Mouse (Mus musculus) midbrain, embryonic 15.5 days (tissue): ENCODE measurements around the gene Megf11. TPM values are rescaled to one million over a fixed set of nuclear protein-coding genes. Genes with fewer than 3 reads are reported as not detected.
"Not testable (repeated sequence)": the region's sequence is repeated elsewhere in the genome, so short reads cannot be mapped to it uniquely, and the experiment has no call there.

ENCODE experiments used
- ATAC-seq: fragments of 200-750 bp; cut with Nextera tagmentation; replicated peaks from 2 replicates; pipeline ENCODE4 v1.8.0; 2017; ENCODE audit warnings: moderate TSS enrichment
- H3K27ac ChIP-seq: fragments of 300-500 bp; sonication (generic); 2 replicates; pipeline ENCODE4 v1.5.1; 2015; ENCODE audit warnings: mild to moderate bottlenecking, inconsistent platforms
- H3K27me3 ChIP-seq: fragments of 300-500 bp; sonication (generic); replicated peaks from 2 replicates; pipeline ENCODE4 v1.6.1; 2015; ENCODE audit warnings: inconsistent platforms
- H3K36me3 ChIP-seq: fragments of 300-500 bp; sonication (generic); replicated peaks from 2 replicates; pipeline ENCODE4 v1.6.1; 2015; ENCODE audit warnings: inconsistent platforms
- H3K4me1 ChIP-seq: fragments of 300-500 bp; sonication (generic); 2 replicates; pipeline ENCODE4 v1.6.1; 2015; ENCODE audit warnings: inconsistent platforms
- H3K4me2 ChIP-seq: fragments of 300-500 bp; sonication (generic); 2 replicates; pipeline ENCODE4 v1.6.1; 2015; ENCODE audit warnings: inconsistent platforms, mild to moderate bottlenecking, moderate library complexity
- H3K4me3 ChIP-seq: fragments of 300-500 bp; sonication (generic); 2 replicates; pipeline ENCODE4 v1.5.1; 2015; ENCODE audit warnings: mild to moderate bottlenecking, inconsistent platforms
- H3K9ac ChIP-seq: fragments of 300-500 bp; sonication (generic); 2 replicates; pipeline ENCODE4 v1.6.1; 2015; ENCODE audit warnings: mild to moderate bottlenecking, inconsistent platforms
- H3K9me3 ChIP-seq: fragments of 300-500 bp; sonication (generic); 2 replicates; pipeline ENCODE4 v1.6.1; 2016; ENCODE audit warnings: inconsistent platforms
- WGBS: fragments of 180-500 bp; shearing (Covaris S2); methylation state at CpG from one replicate; pipeline ENCODE4 v1.1.7; 2015; ENCODE audit warnings: mixed read lengths; 5-methylcytosine and 5-hydroxymethylcytosine counted together
- polyA plus RNA-seq: library from polyadenylated mRNA; unstranded; fragments of >200 nt; fragmentation: Nextera tagmentation; extraction: Ambion mirVana; gene quantifications from 2 replicates; pipeline ENCODE4 v1.2.1, GENCODE M21; 2015

The Megf11 gene
- polyA plus RNA-seq, 1 experiment from 2014 or later = 22.4 TPM

DNA sequence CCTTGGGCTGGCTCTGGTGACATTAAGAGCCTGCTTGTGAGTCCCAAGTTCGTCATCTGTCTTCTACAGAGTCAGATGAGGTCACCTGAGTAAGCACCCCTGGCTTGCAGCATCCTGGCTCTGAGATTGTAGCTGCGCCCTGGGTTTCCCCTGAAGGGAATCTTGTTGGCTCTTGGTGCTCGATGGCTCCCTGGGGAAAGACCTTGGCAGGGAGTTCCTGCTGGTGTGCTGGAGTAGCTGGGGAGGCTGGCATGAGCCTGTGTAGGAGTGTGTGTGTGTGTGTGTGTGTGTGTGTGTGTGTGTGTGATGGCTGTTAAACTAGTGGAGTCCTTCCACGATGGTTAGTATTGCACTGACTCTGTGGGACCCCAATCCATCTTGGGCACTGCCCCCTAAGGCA is 88.7 kb downstream of the Megf11 start:
- H3K4me3 ChIP-seq = no peak overlapping the region
- no peak overlapping the region for H3K9ac ChIP-seq
- H3K4me1 ChIP-seq = peaks cover 21% of the 10 kb centered on the region
- ATAC-seq = no peak
- no peaks in the 10 kb centered on the region for H3K36me3 ChIP-seq
- H3K27ac ChIP-seq = no peak overlapping the region
- no peaks in the 10 kb centered on the region for H3K9me3 ChIP-seq
- H3K27me3 ChIP-seq = no peaks in the 10 kb centered on the region
- no peak overlapping the region for H3K4me2 ChIP-seq
- 46% methylated on average over 4 of the region's 4 CpGs for WGBS

DNA sequence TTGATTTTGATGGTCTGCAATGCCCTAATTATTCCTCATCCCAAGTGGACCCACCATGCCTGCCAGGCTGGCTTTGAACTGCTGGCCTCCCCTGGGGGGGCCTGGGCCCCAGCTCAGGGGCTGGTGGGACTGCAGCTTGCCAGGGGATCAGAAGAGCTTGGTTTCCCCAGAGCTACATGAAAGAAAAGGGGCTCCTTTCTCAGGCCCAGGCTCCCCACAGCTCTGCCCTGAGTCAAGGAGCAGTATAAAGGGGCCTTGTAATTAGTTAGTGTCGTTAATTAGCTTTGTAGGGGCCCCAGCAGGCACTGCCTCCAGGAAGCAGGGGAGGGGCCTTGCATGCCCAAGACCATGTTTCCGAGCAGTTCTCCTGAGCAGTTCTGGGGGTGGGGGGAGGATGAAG is 90.5 kb downstream of the Megf11 start:
- peak; percentile 66 for ATAC-seq

DNA sequence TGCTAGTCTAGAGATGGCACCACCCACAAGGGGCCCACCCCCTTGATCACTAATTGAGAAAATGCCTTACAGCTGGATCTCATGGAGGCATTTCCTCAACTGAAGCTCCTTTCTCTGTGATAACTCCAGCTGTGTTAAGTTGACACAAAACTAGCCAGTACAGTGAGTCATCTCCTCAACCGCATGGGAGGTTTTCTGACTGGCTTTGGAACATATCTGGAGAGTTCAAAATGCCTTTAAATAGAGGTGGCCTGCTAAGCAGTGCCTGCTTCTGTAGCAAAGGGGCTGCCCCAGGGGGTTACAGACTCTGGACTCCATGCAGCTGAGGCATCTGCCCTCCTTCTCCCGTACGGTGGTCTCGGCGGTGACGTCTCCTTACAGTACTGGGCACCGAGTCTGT is 92.0 kb downstream of the Megf11 start:
- not testable (repeated sequence) for H3K27me3 ChIP-seq
- peaks cover 21% of the 10 kb centered on the region for H3K4me1 ChIP-seq
- WGBS = 79% methylated on average over 7 of the region's 7 CpGs

More for the DNA sequence above, 90.5 kb downstream of the Megf11 start:
- Histone ChIP-seq H3K4me1 (peaks cover 21% of the 10 kb centered on the region), H3K36me3 (no peaks in the 10 kb centered on the region), H3K9me3 (no peaks in the 10 kb centered on the region), H3K27me3 (no peaks in the 10 kb centered on the region), H3K9ac (no peak overlapping the region), H3K4me3 (no peak overlapping the region), H3K27ac (no peak overlapping the region), H3K4me2 (no peak overlapping the region)
- WGBS = 23% methylated on average over 2 of the region's 2 CpGs

DNA sequence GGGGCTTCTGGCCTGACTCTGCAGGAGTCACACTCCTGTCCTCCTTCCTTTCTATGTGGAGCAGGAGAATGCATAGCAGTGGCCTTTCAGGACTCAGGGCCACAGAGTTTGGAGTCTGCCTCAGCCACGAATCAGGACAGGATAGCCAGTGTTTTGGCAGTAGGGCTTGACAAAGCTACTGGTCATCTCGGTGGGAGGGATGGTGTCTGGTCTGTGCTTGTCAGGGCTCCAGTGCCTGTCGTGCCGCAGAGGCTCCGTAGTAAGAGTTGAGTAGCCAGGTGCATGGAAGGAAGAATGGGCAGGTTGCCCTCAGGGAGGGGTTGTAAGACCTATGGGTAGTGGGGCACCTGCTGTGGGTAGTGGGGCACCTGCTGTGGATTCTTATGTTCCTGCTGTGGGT is 96.7 kb downstream of the Megf11 start:
- whole genome bisulfite sequencing = 83% methylated on average over 5 of the region's 5 CpGs
- Histone ChIP-seq H3K27me3 (no peaks in the 10 kb centered on the region), H3K4me3 (no peak overlapping the region), H3K4me2 (no peak overlapping the region), H3K4me1 (no peaks in the 10 kb centered on the region), H3K9me3 (no peaks in the 10 kb centered on the region), H3K36me3 (no peaks in the 10 kb centered on the region), H3K27ac (no peak overlapping the region), H3K9ac (no peak overlapping the region)
- ATAC-seq = no peak

More for the DNA sequence above, 92.0 kb downstream of the Megf11 start:
- H3K4me3 ChIP-seq, H3K36me3 ChIP-seq, H3K9ac ChIP-seq, H3K27ac ChIP-seq, H3K4me2 ChIP-seq, ATAC-seq, H3K9me3 ChIP-seq: not testable (repeated sequence)

DNA sequence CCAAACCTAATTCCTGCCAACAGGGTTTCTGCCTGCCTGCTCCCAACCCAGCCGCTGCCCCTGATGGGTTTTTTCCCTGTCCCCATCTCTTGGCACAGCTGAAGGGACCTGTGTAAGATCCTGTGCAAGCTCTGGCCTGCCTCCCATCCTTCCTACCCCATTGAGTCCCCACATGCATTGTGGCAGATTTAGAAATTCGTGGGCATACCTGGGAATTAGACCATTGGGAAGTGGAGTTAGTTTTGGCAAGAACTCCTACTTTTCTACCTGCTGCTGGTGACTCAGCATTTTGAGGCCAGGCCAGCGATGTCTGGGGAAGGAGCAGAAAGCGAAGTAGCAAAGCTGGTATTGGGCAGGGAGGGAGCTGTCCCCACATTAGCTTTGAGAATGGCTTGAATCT is 102.0 kb downstream of the Megf11 start:
- WGBS = 71% methylated on average over 4 of the region's 4 CpGs
- H3K4me1 ChIP-seq = peaks cover 2% of the 10 kb centered on the region; the same call in 1 of the 2 replicates
- no peak overlapping the region for H3K9ac ChIP-seq
- H3K9me3 ChIP-seq = no peaks in the 10 kb centered on the region
- no peak overlapping the region for H3K27ac ChIP-seq
- no peaks in the 10 kb centered on the region for H3K36me3 ChIP-seq
- H3K4me3 ChIP-seq = no peak overlapping the region
- no peak for ATAC-seq
- no peak overlapping the region for H3K4me2 ChIP-seq
- no peaks in the 10 kb centered on the region for H3K27me3 ChIP-seq

DNA sequence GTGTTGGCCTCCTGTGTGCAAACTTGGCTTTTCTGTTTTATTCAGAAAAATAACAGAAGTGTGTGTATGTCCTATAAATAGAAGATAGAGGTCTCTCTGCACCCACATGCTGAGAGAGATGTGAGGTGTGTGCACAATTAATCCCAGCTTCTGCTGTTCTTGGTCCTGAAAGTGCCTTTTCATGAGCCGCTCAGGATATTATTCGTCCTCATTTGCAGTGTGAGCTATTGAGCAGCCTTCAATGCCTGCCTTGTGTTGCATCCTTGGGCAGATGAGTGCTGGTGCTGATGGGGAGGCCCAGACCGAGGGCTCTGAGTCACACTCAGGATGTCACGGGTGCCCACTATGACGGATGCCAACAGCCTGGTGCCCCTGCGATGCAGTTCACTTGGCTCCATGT is 109.2 kb downstream of the Megf11 start:
- Histone ChIP-seq H3K4me1 (peaks cover 26% of the 10 kb centered on the region), H3K36me3 (no peaks in the 10 kb centered on the region), H3K4me3 (no peak overlapping the region), H3K4me2 (no peak overlapping the region), H3K27me3 (no peaks in the 10 kb centered on the region), H3K9me3 (no peaks in the 10 kb centered on the region), H3K9ac (no peak overlapping the region), H3K27ac (no peak overlapping the region)
- peak; percentile 65; the same call in 1 of the 2 replicates for ATAC-seq
- 66% methylated on average over 6 of the region's 6 CpGs for WGBS

DNA sequence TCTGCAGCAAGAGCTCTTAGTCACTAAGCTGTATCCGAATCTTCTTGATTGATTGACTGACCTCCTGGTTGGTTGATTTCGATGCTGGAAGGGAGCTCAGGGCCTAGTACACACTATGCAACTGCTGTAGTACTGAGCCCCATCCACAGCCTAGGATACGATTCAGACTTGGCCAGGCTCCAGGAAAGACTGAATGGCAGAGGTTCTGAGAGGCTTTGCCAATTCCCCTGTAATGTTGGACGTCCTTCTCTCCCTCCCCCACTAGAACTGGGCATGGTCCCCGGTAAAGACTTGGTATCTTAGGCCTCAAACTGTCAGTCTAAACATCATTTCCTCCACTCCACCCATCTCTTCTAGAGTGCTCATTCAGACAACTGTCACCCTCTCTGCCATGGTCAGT is 113.5 kb downstream of the Megf11 start:
- WGBS = 52% methylated on average over 5 of the region's 5 CpGs
- Histone ChIP-seq H3K4me2 (no peak overlapping the region), H3K36me3 (no peaks in the 10 kb centered on the region), H3K9me3 (no peaks in the 10 kb centered on the region), H3K27ac (0 out of 2 replicates have a peak overlapping the region, but pooled peaks have one; percentile 26), H3K27me3 (no peaks in the 10 kb centered on the region), H3K4me3 (no peak overlapping the region), H3K9ac (no peak overlapping the region), H3K4me1 (peaks cover 30% of the 10 kb centered on the region)
- 0 out of 2 replicates have a peak, but pooled peaks have one; percentile 48 for ATAC-seq

DNA sequence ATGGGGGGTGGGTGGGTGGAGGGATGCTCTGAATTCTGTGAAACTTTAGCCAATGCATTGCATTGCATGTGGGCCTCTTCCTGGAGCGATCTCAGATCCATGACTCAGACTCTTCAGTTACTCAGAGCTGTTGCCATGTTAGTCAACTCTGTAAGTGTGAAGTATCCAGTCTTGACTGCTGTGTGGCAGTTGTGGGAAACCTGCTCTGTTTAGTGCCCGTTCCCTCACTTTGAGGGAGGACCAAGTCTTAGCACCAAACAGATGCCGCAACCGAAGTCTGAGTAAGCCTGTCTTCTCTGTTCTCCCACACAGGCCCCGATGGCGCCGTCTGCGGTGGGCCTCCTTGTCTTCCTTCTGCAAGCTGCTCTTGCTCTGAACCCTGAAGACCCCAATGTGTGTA is 115.8 kb downstream of the Megf11 start:
- H3K4me2 ChIP-seq = no peak overlapping the region
- H3K9ac ChIP-seq = no peak overlapping the region
- no peak for ATAC-seq
- WGBS = 98% methylated on average over 8 of the region's 8 CpGs
- H3K4me3 ChIP-seq = no peak overlapping the region
- H3K36me3 ChIP-seq = no peaks in the 10 kb centered on the region
- no peaks in the 10 kb centered on the region for H3K9me3 ChIP-seq
- no peak overlapping the region for H3K27ac ChIP-seq
- H3K4me1 ChIP-seq = peaks cover 34% of the 10 kb centered on the region
- H3K27me3 ChIP-seq = no peaks in the 10 kb centered on the region

DNA sequence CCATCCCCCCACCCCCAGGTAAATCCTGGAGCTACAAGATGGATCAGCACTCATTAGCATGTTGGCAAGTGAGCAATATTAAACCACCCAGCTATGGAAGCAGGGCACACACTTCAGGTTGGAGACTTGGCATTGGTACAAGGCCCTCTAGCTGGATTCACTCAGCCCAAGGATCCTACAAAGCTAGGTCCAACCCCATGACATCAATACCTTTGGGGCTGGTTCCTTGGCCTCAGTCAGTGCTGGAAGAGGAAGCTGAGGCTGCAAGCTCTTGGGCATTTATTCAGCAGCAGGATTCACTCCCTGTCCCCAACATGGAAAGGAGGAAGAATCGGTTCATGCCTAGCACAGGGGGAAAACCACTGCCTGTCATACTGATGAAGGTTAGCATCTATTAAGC is 118.6 kb downstream of the Megf11 start:
- Histone ChIP-seq H3K4me2 (no peak overlapping the region), H3K36me3 (no peaks in the 10 kb centered on the region), H3K9ac (no peak overlapping the region), H3K27ac (no peak overlapping the region), H3K4me1 (peaks cover 25% of the 10 kb centered on the region), H3K27me3 (no peaks in the 10 kb centered on the region), H3K9me3 (no peaks in the 10 kb centered on the region), H3K4me3 (no peak overlapping the region)
- WGBS = 96% methylated on average over 1 of the region's 1 CpGs
- no peak for ATAC-seq

DNA sequence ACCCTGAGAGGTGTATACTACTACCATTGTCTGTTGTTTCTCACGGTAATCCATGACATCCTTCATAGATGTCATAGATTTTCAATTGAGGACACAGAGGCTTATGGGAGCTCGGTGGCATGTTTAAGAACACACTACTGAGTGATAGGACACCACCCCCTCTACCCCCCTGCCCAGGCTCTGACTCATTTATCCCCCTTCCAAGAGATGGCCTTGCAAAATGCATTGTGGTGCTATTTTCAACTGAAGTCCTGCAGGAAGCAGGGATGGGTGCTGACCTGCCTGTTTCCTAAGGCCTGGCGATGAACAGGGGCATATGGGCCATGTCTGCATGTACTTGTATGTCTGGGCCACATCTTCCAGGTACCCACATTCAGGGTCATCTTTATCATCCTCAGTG is 119.0 kb downstream of the Megf11 start:
- no peak overlapping the region for H3K4me3 ChIP-seq
- ATAC-seq = no peak
- H3K9ac ChIP-seq = no peak overlapping the region
- WGBS = 80% methylated on average over 3 of the region's 3 CpGs
- H3K9me3 ChIP-seq = no peaks in the 10 kb centered on the region
- no peak overlapping the region for H3K27ac ChIP-seq
- no peak overlapping the region for H3K4me2 ChIP-seq
- H3K36me3 ChIP-seq = no peaks in the 10 kb centered on the region
- no peaks in the 10 kb centered on the region for H3K27me3 ChIP-seq
- peaks cover 23% of the 10 kb centered on the region; the same call in 1 of the 2 replicates for H3K4me1 ChIP-seq

DNA sequence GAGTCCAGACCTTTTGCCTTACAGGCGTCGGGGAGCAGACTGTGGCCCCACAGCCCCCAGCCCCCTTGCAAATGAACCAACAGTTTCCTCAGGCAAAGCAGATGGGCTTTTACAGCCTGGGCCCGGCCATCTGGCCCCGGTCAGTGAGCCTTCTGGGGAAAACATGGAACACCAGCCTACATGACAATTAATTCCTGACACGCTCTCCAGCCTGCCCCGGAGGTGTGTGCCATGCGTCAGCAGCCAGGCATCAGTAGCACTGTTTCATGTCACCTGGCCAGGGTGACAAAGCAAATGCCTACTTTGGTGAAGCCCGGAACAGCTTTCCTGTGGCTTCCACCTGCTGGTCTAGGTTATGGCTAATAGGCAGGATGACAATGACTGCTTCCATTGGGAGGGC is 119.5 kb downstream of the Megf11 start:
- no peak overlapping the region for H3K4me2 ChIP-seq
- H3K4me1 ChIP-seq = peaks cover 19% of the 10 kb centered on the region; the same call in 1 of the 2 replicates
- no peak overlapping the region for H3K9ac ChIP-seq
- 60% methylated on average over 8 of the region's 8 CpGs for WGBS
- no peaks in the 10 kb centered on the region for H3K9me3 ChIP-seq
- H3K27ac ChIP-seq = no peak overlapping the region
- no peaks in the 10 kb centered on the region for H3K27me3 ChIP-seq
- no peaks in the 10 kb centered on the region for H3K36me3 ChIP-seq
- no peak overlapping the region for H3K4me3 ChIP-seq
- no peak for ATAC-seq

DNA sequence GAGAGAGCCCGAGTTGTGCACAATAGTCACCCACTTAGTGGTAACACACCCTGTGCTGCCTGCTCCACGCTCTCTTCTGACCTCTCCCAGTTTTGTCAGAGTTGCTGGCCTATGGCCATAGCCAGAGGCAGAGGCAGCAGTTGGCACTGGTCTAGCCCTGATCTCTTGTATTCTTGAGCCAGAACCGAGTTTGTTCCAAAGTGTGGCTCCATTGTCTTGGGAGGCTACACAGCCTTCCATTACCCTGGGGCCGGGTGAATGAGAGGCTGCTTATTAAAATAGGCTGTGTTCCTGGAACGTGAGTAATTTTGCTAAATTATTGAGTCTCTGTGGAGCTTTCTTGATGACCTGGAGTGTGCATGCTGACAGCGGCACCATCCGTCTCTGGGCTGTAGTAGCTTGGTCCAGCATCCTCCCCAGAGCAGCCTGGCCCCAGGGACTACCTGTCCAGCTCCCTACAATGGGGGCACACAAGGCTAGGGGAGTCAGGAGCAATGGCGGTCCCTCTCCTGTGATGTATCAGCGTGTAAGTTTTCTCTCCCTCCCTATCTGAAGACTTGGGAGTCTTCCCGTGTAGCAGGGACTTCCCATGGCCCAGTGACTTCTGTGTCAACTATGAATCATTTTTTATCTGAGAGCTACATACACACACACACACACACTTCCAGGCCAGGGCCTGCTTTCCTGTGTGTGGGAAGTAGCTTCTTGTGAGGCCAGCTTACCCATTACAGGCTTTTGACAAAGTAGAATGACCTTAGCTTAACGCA is 121.2 kb downstream of the Megf11 start:
- 68% methylated on average over 11 of the region's 11 CpGs for WGBS
- Histone ChIP-seq H3K27me3 (no peaks in the 10 kb centered on the region), H3K36me3 (no peaks in the 10 kb centered on the region), H3K9me3 (no peaks in the 10 kb centered on the region), H3K9ac (no peak overlapping the region), H3K4me3 (no peak overlapping the region), H3K4me2 (no peak overlapping the region), H3K4me1 (peaks cover 19% of the 10 kb centered on the region; the same call in 1 of the 2 replicates), H3K27ac (no peak overlapping the region)
- 0 out of 2 replicates have a peak, but pooled peaks have one; percentile 34 for ATAC-seq

DNA sequence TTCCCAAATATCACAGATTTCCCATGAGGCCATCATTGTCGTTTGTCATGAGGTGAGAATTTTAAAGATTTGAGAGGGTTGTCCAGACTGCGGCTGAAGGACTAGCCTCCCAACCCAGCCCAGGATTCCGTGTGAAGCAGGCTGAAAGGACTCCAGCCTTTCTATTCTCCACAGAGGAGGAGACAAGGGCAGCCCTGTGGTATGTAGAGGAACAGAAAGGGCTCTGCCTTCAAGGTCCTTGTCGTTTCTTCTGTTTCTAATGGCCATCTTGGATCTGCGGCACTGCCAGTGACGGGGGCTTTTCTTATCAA is 121.7 kb downstream of the Megf11 start:
- Histone ChIP-seq H3K9me3 (no peaks in the 10 kb centered on the region), H3K36me3 (no peaks in the 10 kb centered on the region), H3K4me2 (no peak overlapping the region), H3K4me3 (no peak overlapping the region), H3K4me1 (peaks cover 19% of the 10 kb centered on the region; the same call in 1 of the 2 replicates), H3K27ac (no peak overlapping the region), H3K9ac (no peak overlapping the region), H3K27me3 (no peaks in the 10 kb centered on the region)
- no peak for ATAC-seq
- WGBS = 67% methylated on average over 6 of the region's 6 CpGs
